Mouse (Mus musculus) limb, embryonic 15.5 days (tissue): ENCODE data around the gene Gm21188. TPM values are rescaled to one million over a fixed set of nuclear protein-coding genes. Genes with fewer than 3 reads are reported as not detected.

Experiments used
- polyA plus RNA-seq: library from polyadenylated mRNA; unstranded; fragments of >200 nt; fragmentation: Nextera tagmentation; extraction: Ambion mirVana; gene quantifications from 2 replicates; pipeline ENCODE4 v1.2.1, GENCODE M21; 2015

Gene Gm21188
- polyA plus RNA-seq, 1 experiment from 2014 or later = 0.23 TPM

Other genes with a start within 250 kb of the Gm21188 start
- not detected in 2 replicates for gene AF067063, start 222.0 kb downstream of the Gm21188 start, polyA plus RNA-seq
- not detected in 2 replicates for gene D13Ertd608e, start 216.2 kb downstream of the Gm21188 start, polyA plus RNA-seq
- not detected in 2 replicates for gene Tcstv1, start 157.4 kb downstream of the Gm21188 start, polyA plus RNA-seq
- gene Gm21761, start 122.9 kb downstream of the Gm21188 start, polyA plus RNA-seq = not detected in 2 replicates
- not detected in 2 replicates for gene B020031M17Rik, start 101.4 kb downstream of the Gm21188 start, polyA plus RNA-seq
- not detected in 2 replicates for gene Gm36079, start 25.2 kb downstream of the Gm21188 start, polyA plus RNA-seq
- gene Gm20767, start 88.1 kb upstream of the Gm21188 start, polyA plus RNA-seq = not detected in 2 replicates
- not detected in 2 replicates for gene Gm21818, start 120.2 kb upstream of the Gm21188 start, polyA plus RNA-seq
- gene Gm21762, start 163.8 kb upstream of the Gm21188 start, polyA plus RNA-seq = not detected in 2 replicates
- not detected in 2 replicates for gene Gm21731, start 186.9 kb upstream of the Gm21188 start, polyA plus RNA-seq
- gene AF067061, start 210.9 kb upstream of the Gm21188 start, polyA plus RNA-seq = not detected in 2 replicates
- 0.14 and 0.35 TPM in 2 replicates for gene BC147527, start 248.2 kb upstream of the Gm21188 start, polyA plus RNA-seq